Mouse (Mus musculus) olfactory bulb, adult 2 months (tissue): ENCODE results near the gene Kctd19. TPM values are rescaled to one million over a fixed set of nuclear protein-coding genes. Genes with fewer than 3 reads are reported as not detected.

Experiments
- H3K27ac ChIP-seq: fragments of 200-500 bp; 2 replicates; pipeline ENCODE4 v1.5.1; 2012; ENCODE audit warnings: low read depth, low read length; ENCODE audit not compliant: insufficient read depth
- H3K4me1 ChIP-seq: fragments of 200-500 bp; 2 replicates; pipeline ENCODE4 v1.6.1; 2012; ENCODE audit warnings: low read length; ENCODE audit not compliant: control insufficient read depth, insufficient read depth
- H3K4me3 ChIP-seq: fragments of 200-500 bp; 2 replicates; pipeline ENCODE4 v1.5.1; 2012; ENCODE audit warnings: mild to moderate bottlenecking, low read depth, low read length, moderate library complexity; ENCODE audit not compliant: insufficient read depth
- CTCF ChIP-seq: fragments of 200-500 bp; IDR thresholded peaks from 2 replicates; pipeline ENCODE4 v1.5.1; 2012; ENCODE audit warnings: low read depth, mild to moderate bottlenecking, low read length, moderate library complexity; ENCODE audit not compliant: insufficient read depth
- POLR2A ChIP-seq: fragments of 200-500 bp; IDR thresholded peaks from 2 replicates; pipeline ENCODE4 v1.6.1; 2012; ENCODE audit warnings: mild to moderate bottlenecking, low read depth, low read length, moderate library complexity; ENCODE audit not compliant: insufficient read depth
- WGBS: fragments of 180-500 bp; shearing (Covaris S2); methylation state at CpG from one replicate; pipeline ENCODE4 v1.1.7; 2018; 5-methylcytosine and 5-hydroxymethylcytosine counted together
- polyA plus RNA-seq: library from polyadenylated mRNA; stranded (reverse); fragments of >200 nt; gene quantifications from 2 replicates; pipeline ENCODE4 v1.2.4, GENCODE M21; 2012; ENCODE audit warnings: low replicate concordance; ENCODE audit not compliant: missing spikeins, insufficient read depth, insufficient read length

Kctd19 gene
- not detected in 2 replicates for polyA plus RNA-seq

- H3K4me3 ChIP-seq, result no peak within 1 kb of the TSS
- H3K4me1 ChIP-seq, result peaks cover 4% of the 10 kb centered on the region; the same call in 1 of the 2 replicates
- no peak within 1 kb of the TSS for H3K27ac ChIP-seq
- 3% methylated on average over 34 of the region's 34 CpGs for WGBS
- TF ChIP-seq CTCF (no peak), POLR2A (no peak)
These were observed at the start of gene Kctd19, which contains the start of gene Lrrc36 for GRCm38 (mm10) chr8:105413391-105413790. Gene Kctd19, minus strand, starts transcription at chr8:105413502. Gene Lrrc36, plus strand, starts transcription at chr8:105413571.

DNA sequence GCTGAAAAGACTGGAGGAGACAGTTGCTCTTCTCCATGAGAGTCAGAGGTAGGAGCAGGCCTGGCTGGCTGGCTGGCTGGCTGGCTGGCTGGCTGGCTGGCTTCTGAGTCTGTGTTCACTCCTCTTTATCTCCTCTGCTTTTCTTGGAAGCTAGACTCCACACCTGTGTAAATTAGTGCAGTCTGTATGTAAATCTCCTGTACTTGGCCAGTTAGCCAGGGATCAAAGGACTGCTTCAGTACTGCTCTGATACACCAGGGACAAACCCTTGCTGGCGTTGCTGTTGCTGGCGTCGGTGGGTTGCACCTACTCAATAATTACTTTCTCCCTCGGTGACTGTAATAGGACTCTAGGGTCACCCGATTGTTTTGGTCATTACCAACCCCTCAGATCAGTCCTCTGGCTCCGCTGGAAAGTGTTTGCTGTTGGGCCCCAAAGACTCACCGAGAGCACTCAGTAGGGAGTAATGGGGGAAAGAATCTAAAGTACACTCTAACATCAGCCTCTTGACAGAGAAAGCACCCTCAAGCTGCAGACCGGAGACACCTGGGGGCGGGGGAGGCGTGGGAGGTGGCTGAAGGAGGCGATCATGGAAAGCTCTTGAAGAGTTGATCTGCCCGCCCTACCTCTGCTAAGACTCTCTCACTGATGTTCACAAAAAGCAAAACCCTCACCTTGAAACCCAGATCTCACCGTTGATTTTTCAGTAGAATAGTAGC is 47.9 kb upstream of the Kctd19 start:
- no peak overlapping the region for H3K27ac ChIP-seq
- WGBS, result 82% methylated on average over 13 of the region's 13 CpGs
- TF ChIP-seq CTCF, result no peak
- TF ChIP-seq POLR2A, result no peak
- H3K4me3 ChIP-seq, result no peak overlapping the region
- H3K4me1 ChIP-seq, result peaks cover 4% of the 10 kb centered on the region; the same call in 1 of the 2 replicates

- TF ChIP-seq CTCF (no peak), POLR2A (no peak)
- H3K4me3 ChIP-seq, result no peak overlapping the region
- peaks cover 4% of the 10 kb centered on the region for H3K4me1 ChIP-seq
- no peak overlapping the region for H3K27ac ChIP-seq
- WGBS, result 80% methylated on average over 10 of the region's 10 CpGs
These were observed 41.9 kb upstream of the Kctd19 start for GRCm38 (mm10) chr8:105455218-105455617.

DNA sequence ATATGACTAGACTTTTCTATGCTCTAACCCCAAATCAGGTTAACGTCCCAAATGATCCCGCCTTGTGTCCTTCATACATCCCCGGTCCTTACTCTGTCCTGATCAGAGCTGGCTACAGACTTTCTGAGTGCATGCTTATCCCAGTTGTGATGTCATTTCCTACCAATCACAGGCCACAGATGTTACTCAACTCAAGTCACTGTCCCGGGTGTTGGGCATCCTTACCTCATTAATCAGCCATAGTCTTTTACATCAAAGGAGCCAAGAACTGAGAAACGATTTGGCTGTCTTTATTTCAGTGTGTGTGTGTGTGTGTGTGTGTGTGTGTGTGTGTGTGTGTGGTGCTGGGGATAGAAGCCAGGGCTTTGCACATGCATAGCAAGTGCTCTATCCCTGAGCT is 40.8 kb upstream of the Kctd19 start:
- WGBS, result 69% methylated on average over 5 of the region's 5 CpGs

GRCm38 (mm10) chr8:105453296-105453695 is 40.0 kb upstream of the Kctd19 start:
- Histone ChIP-seq H3K27ac (no peak overlapping the region), H3K4me3 (no peak overlapping the region), H3K4me1 (peaks cover 4% of the 10 kb centered on the region)
- TF ChIP-seq CTCF (no peak), POLR2A (no peak)
- WGBS, result 71% methylated on average over 5 of the region's 5 CpGs

More for the DNA sequence above, 40.8 kb upstream of the Kctd19 start:
- Histone ChIP-seq H3K4me1 (peaks cover 4% of the 10 kb centered on the region), H3K4me3 (no peak overlapping the region), H3K27ac (no peak overlapping the region)
- TF ChIP-seq CTCF, result no peak
- TF ChIP-seq POLR2A, result no peak

- 40% methylated on average over 15 of the region's 15 CpGs for WGBS
- Histone ChIP-seq H3K4me3 (no peak overlapping the region), H3K27ac (no peak overlapping the region), H3K4me1 (peaks cover 4% of the 10 kb centered on the region)
- TF ChIP-seq POLR2A (no peak), CTCF (no peak)
These were observed 38.8 kb upstream of the Kctd19 start for GRCm38 (mm10) chr8:105451903-105452603.

DNA sequence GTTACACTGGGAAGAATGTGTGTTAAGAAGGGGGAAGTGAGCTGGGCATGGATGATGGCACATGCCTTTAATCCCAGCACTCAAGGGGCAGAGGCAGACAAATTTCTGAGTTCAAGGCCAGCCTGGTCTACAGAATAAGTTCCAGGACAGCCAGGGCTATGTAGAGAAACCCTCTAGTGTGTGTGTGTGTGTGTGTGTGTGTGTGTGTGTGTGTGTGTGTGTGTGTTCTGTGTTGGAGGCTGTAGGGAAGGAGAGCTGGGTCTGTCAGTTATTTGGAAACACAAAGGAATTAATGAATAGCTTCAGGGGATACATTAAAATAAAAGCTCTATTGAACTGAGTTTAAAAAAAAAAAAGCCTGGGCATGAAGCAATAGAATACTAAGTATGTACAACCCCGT is 37.7 kb upstream of the Kctd19 start:
- no peak overlapping the region for H3K4me3 ChIP-seq
- no peak overlapping the region for H3K27ac ChIP-seq
- H3K4me1 ChIP-seq, result peaks cover 4% of the 10 kb centered on the region
- TF ChIP-seq CTCF (no peak), POLR2A (no peak)
- WGBS, result 73% methylated on average over 1 of the region's 1 CpGs

GRCm38 (mm10) chr8:105448596-105448995 is 35.3 kb upstream of the Kctd19 start:
- Histone ChIP-seq H3K27ac (no peak overlapping the region), H3K4me1 (peaks cover 12% of the 10 kb centered on the region), H3K4me3 (no peak overlapping the region)
- WGBS, result 88% methylated on average over 5 of the region's 5 CpGs
- TF ChIP-seq CTCF (no peak), POLR2A (no peak)

GRCm38 (mm10) chr8:105448188-105448587 is 34.9 kb upstream of the Kctd19 start:
- TF ChIP-seq POLR2A (no peak), CTCF (no peak)
- Histone ChIP-seq H3K4me3 (no peak overlapping the region), H3K4me1 (peaks cover 12% of the 10 kb centered on the region), H3K27ac (no peak overlapping the region)
- WGBS, result 97% methylated on average over 3 of the region's 3 CpGs
